Mouse (Mus musculus) embryonic facial prominence, embryonic 11.5 days (tissue): ENCODE data around the gene Tead3. TPM values are rescaled to one million over a fixed set of nuclear protein-coding genes. Genes with fewer than 3 reads are reported as not detected.
"Not testable (repeated sequence)": the region's sequence is repeated elsewhere in the genome, so short reads cannot be mapped to it uniquely, and the experiment has no call there.

Source experiments
- ATAC-seq: fragments of 200-750 bp; cut with Nextera tagmentation; replicated peaks from 2 replicates; pipeline ENCODE4 v1.8.0; 2017; ENCODE audit warnings: low read depth; ENCODE audit not compliant: insufficient number of reproducible peaks, low FRiP score, low TSS enrichment
- DNase-seq: peaks from one replicate; pipeline ENCODE4 v3.0.0-alpha.2; 2015; ENCODE audit warnings: low spot score
- H3K27ac ChIP-seq: fragments of 300-500 bp; sonication (generic); replicated peaks from 2 replicates; pipeline ENCODE4 v1.5.1; 2014; ENCODE audit warnings: mild to moderate bottlenecking, low read depth, low read length, control low read depth
- H3K27me3 ChIP-seq: fragments of 300-500 bp; sonication (generic); 2 replicates; pipeline ENCODE4 v1.6.1; 2014; ENCODE audit warnings: mild to moderate bottlenecking, low read length, moderate library complexity, mixed read lengths; ENCODE audit not compliant: control insufficient read depth, insufficient read depth
- H3K36me3 ChIP-seq: fragments of 300-500 bp; sonication (generic); replicated peaks from 2 replicates; pipeline ENCODE4 v1.6.1; 2014; ENCODE audit warnings: low read depth, mild to moderate bottlenecking, low read length, moderate library complexity, mixed read lengths; ENCODE audit not compliant: control insufficient read depth, insufficient read depth
- H3K4me1 ChIP-seq: fragments of 300-500 bp; sonication (generic); 2 replicates; pipeline ENCODE4 v1.6.1; 2014; ENCODE audit warnings: low read length, mixed read lengths; ENCODE audit not compliant: control insufficient read depth, insufficient read depth
- H3K4me2 ChIP-seq: fragments of 300-500 bp; sonication (generic); 2 replicates; pipeline ENCODE4 v1.6.1; 2014; ENCODE audit warnings: low read depth, mild to moderate bottlenecking, control low read depth, low read length, moderate library complexity
- H3K4me3 ChIP-seq: fragments of 300-500 bp; sonication (generic); 2 replicates; pipeline ENCODE4 v1.5.1; 2014; ENCODE audit warnings: low read depth, low read length, control low read depth
- H3K9ac ChIP-seq: fragments of 300-500 bp; sonication (generic); replicated peaks from 2 replicates; pipeline ENCODE4 v1.6.1; 2014; ENCODE audit warnings: mild to moderate bottlenecking, control low read depth, low read length
- H3K9me3 ChIP-seq: fragments of 300-500 bp; sonication (generic); replicated peaks from 2 replicates; pipeline ENCODE4 v1.6.1; 2016; ENCODE audit warnings: mild to moderate bottlenecking, low read length, inconsistent platforms, mixed read lengths; ENCODE audit not compliant: control insufficient read depth
- WGBS: fragments of 180-500 bp; shearing (Covaris S2); extraction: QIAGEN DNeasy Blood & Tissue Kit; methylation state at CpG from one replicate; pipeline ENCODE4 v1.1.7; 2014; 5-methylcytosine and 5-hydroxymethylcytosine counted together
- polyA plus RNA-seq: library from polyadenylated mRNA; unstranded; fragments of >200 nt; fragmentation: Nextera tagmentation; extraction: Ambion mirVana; gene quantifications from 2 replicates; pipeline ENCODE4 v1.2.1, GENCODE M21; 2014

The Tead3 gene
- polyA plus RNA-seq, 1 experiment from 2014 or later, result 8.6 TPM

- Histone ChIP-seq H3K27me3 (no peaks in the 10 kb centered on the region), H3K4me2 (no peak overlapping the region), H3K4me1 (peaks cover 9% of the 10 kb centered on the region), H3K27ac (0 out of 2 replicates have a peak overlapping the region, but pooled peaks have one; percentile 22), H3K36me3 (peaks cover 3% of the 10 kb centered on the region; the same call in 1 of the 2 replicates), H3K4me3 (no peak overlapping the region), H3K9ac (no peak overlapping the region), H3K9me3 (no peaks in the 10 kb centered on the region)
- WGBS, result 45% methylated on average over 13 of the region's 13 CpGs
- no peak for ATAC-seq
- DNase-seq, result no peak
Observed at GRCm38 (mm10) chr17:28332113-28332914, 18.3 kb downstream of the Tead3 start.

- H3K9ac ChIP-seq, result no peak overlapping the region
- no peak overlapping the region for H3K27ac ChIP-seq
- no peaks in the 10 kb centered on the region for H3K9me3 ChIP-seq
- ATAC-seq (no peak), DNase-seq (peak; percentile 13)
- no peak overlapping the region for H3K4me2 ChIP-seq
- WGBS, result 35% methylated on average over 5 of the region's 7 CpGs
- peaks cover 2% of the 10 kb centered on the region; the same call in 1 of the 2 replicates for H3K36me3 ChIP-seq
- H3K4me3 ChIP-seq, result no peak overlapping the region
- peaks cover 10% of the 10 kb centered on the region for H3K4me1 ChIP-seq
- no peaks in the 10 kb centered on the region for H3K27me3 ChIP-seq
Observed at GRCm38 (mm10) chr17:28331241-28332112, 19.1 kb downstream of the Tead3 start.

- H3K4me2 ChIP-seq, H3K9me3 ChIP-seq, H3K9ac ChIP-seq, H3K4me1 ChIP-seq, DNase-seq, ATAC-seq, H3K4me3 ChIP-seq, H3K27me3 ChIP-seq, H3K36me3 ChIP-seq, H3K27ac ChIP-seq: not testable (repeated sequence)
- WGBS, result 70% methylated on average over 6 of the region's 8 CpGs
Observed at GRCm38 (mm10) chr17:28330590-28330989, 20.0 kb downstream of the Tead3 start.

- ATAC-seq (no peak), DNase-seq (no peak)
- Histone ChIP-seq H3K4me1 (peaks cover 10% of the 10 kb centered on the region), H3K27ac (no peak overlapping the region), H3K36me3 (peaks cover 2% of the 10 kb centered on the region; the same call in 1 of the 2 replicates), H3K4me3 (peak overlapping the region; percentile 94), H3K27me3 (no peaks in the 10 kb centered on the region), H3K4me2 (peak overlapping the region; percentile 62), H3K9me3 (no peaks in the 10 kb centered on the region), H3K9ac (peak overlapping the region; percentile 91)
- 40% methylated on average over 2 of the region's 2 CpGs for WGBS
Observed at GRCm38 (mm10) chr17:28330232-28330546, 20.4 kb downstream of the Tead3 start.

- H3K27ac ChIP-seq, result peak overlapping the region; percentile 94
- peaks cover 2% of the 10 kb centered on the region; the same call in 1 of the 2 replicates for H3K36me3 ChIP-seq
- H3K9ac ChIP-seq, result peak overlapping the region; percentile 91
- peak overlapping the region; percentile 62 for H3K4me2 ChIP-seq
- H3K9me3 ChIP-seq, result no peaks in the 10 kb centered on the region
- DNase-seq (peak; percentile 15), ATAC-seq (no peak)
- 6% methylated on average over 4 of the region's 4 CpGs for WGBS
- H3K4me1 ChIP-seq, result peaks cover 10% of the 10 kb centered on the region
- H3K4me3 ChIP-seq, result peak overlapping the region; percentile 94
- H3K27me3 ChIP-seq, result no peaks in the 10 kb centered on the region
Observed at GRCm38 (mm10) chr17:28329503-28330231, 20.9 kb downstream of the Tead3 start.

- H3K4me3 ChIP-seq, result peak overlapping the region; percentile 94
- peak overlapping the region; percentile 91 for H3K9ac ChIP-seq
- no peak for DNase-seq
- no peak for ATAC-seq
- no peaks in the 10 kb centered on the region for H3K9me3 ChIP-seq
- H3K27me3 ChIP-seq, result no peaks in the 10 kb centered on the region
- H3K36me3 ChIP-seq, result peaks cover 2% of the 10 kb centered on the region; the same call in 1 of the 2 replicates
- H3K27ac ChIP-seq, result peak overlapping the region; percentile 94
- H3K4me2 ChIP-seq, result peak overlapping the region; percentile 62
- peaks cover 10% of the 10 kb centered on the region for H3K4me1 ChIP-seq
- under 1% methylated on average over 25 of the region's 25 CpGs for WGBS
Observed at GRCm38 (mm10) chr17:28328946-28329345, 21.7 kb downstream of the Tead3 start.

GRCm38 (mm10) chr17:28328366-28328928 lies 22.2 kb downstream of the Tead3 start, which contains the start of gene Rpl10a:
Gene Rpl10a (plus strand): TSS chr17:28328471.
- DNase-seq, result peak; percentile 98
- Histone ChIP-seq H3K36me3 (peaks cover 2% of the 10 kb centered on the region; the same call in 1 of the 2 replicates), H3K27me3 (no peaks in the 10 kb centered on the region), H3K9ac (peak within 1 kb of the TSS; percentile 91), H3K27ac (peak within 1 kb of the TSS; percentile 94), H3K9me3 (no peaks in the 10 kb centered on the region), H3K4me1 (peaks cover 10% of the 10 kb centered on the region), H3K4me3 (peak within 1 kb of the TSS; percentile 94), H3K4me2 (peak within 1 kb of the TSS; percentile 62)
- under 1% methylated on average over 66 of the region's 67 CpGs for WGBS
- ATAC-seq, result peak; percentile 81
